Mouse (Mus musculus): ENCODE measurements at regions not wholly inside any gene's neighbourhood (a gene's known extent, or its start where the extent isn't known, plus 50 kb on each side); places are given as distances from the start of the nearest gene placed in this dataset.

DNA sequence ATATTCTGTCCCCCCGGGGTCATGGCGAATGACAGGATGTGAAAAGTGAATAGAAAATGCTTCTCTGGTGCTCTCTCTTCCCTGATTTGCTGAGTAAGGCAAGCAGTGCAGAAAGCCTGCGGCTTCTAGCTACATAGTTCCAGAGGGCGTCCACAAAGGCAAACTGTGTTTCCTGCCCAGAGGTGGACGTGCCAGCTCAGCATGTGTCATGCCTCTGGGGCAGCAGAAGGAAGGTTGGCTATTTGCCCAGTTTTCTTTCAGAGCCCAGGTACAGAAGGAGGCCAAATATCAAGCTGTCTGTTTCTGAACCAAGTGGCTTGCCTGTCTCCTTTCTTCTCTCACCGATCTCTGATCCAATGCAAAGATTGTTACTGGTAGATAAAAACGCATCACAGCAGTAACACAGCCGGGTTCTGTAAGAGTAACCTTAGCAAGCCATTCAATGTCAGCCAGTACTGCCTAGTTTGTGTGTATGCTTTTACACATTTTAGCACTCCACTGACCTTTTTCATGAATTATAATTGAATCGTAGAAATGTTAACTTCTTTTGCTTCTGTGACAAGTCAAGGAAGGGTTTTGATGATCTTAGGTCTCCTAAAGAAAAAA lies 223.3 kb upstream of the Impg1 start:
- in situ Hi-C loops (cut with MboI, MseI) = no loop called here

DNA sequence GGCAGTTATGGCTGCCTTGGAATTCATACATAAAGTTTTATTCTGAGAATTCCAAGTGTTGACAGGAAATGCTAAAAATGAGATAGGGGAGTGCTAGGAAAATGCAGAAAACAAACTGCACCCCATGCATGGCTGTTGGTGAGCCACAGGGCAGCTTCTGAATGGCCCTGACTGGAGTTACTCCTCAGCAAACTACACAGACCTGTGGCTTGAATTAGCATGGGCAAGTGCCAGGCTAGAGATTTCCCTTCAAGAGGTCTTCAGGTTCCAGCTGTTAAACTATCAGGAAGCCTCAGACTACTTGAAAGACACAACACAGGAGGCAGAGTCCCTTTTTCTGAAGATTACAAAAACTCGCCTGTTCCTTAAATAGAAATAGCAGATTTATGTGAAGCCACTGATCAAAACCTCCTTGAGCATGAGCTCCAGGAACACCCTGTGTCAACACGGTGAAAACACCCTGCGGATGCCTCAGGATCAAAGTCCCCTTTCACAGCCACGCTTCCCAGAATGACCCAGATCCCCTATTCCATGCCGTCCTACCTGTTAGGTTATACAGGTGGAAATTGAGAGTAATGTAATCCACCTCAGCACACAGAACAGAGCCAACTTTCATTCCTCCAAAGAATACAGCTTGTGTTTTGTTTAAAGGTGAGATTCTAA lies 217.9 kb upstream of the Impg1 start:
- in situ Hi-C loops (cut with MboI, MseI) = no loop called here

DNA sequence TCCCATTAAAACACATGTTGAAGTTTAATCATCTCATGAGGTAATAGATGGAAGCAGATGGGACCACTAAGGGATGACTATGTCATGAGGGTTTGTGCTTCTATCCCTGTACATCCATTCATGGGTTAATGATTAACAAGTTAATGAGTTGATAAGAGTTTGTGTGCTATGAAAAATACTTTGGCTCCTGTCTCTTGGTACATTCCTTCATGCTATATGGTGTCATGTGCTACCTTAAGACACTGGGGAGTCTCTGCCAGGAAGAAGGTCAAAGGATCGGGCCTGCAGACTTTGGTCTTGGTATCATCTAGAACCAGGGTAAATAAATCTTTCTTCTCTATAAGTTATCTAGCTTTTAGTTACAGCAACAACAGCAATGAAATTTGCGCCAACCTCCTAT lies 216.4 kb upstream of the Impg1 start:
- in situ Hi-C loops (cut with MboI, MseI) = no loop called here

DNA sequence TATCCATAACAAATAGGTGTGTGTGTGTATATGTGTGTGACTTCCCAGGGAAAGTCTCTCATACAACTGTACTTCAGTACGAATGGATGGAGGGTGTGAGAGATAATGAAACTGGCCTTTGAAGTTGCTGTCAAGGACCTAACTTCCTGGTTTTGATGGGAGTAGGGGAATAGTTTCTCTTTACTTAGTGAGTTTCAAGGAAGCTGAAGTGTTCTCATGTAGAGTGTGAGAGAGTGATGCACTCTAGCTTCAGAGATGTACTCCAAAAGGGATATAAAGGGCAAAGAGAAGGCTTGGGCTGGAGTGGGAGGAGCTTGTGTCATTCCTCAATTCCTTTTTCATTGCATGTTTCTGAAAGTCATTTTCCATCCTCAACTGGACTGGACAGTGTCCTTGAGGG lies 206.2 kb upstream of the Impg1 start:
- in situ Hi-C loops (cut with MboI, MseI) = no loop called here

DNA sequence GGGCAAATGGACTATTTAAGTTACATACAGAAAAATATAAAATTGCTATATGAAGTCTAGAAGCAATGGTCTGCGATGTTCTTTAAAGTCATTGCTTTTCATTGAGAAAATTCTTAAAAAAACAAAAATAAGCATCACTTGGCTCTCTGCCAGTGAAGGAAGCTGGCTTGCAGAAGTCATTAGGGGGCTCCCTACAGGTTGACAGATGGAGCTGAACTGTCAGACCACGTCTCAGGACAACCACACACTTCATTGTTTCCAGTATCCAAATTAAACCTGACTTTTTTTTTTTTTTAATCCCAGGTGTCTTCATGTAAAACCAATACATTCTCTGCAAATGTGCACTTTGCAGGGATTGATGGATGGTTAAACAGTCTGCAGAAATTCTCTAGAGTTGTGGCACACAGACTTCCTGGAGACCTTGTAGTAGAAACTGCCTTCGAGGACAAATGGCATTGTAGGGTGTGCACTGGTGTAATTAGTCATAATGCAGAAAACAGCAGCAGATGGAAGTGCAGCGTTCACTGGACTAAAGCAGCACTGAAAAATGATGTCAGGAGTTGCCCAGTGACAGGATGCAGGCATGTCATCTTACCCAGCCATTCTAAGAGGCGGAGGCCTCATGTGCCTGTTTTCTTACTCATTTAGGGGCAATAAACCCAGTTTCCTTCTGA lies 203.4 kb upstream of the Impg1 start:
- in situ Hi-C loops (cut with MboI, MseI) = no loop called here

DNA sequence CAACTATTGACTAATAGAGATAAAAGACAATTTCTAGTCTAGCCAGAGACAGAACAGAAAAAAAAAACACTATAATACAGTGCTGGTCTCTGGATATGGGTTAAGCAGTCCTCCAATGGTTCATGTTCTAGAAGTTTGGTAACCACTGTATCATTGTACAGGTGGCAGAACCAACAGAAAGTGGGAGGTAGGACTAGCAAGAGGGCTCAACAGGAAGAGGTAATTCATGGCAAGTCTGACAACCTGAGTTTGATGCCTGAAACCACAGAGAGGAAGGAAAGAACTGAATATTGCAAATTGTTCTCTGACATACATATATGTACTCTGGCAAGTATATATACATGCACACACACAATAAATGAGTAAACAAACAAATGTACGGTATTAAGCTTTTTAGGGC lies 193.5 kb upstream of the Impg1 start:
- in situ Hi-C loops (cut with MboI, MseI) = no loop called here

DNA sequence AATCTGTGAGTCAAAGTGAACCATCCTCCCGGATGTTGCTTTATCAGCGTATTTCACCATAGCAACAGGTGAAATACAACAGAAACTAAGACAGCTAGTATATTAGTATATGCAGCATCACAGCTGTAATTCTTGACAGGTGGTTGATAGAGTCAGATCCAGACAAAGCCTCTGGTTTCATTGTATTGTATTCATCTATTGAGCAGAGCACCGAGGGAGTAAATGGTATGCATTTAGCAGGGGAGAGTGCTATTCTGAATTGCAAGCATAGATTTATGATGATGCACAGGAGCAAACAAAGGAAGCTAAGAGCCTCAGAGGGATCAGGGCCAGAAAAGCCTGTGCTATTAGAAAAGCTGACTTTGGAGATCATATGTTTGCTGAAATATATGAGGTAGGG lies 149.8 kb upstream of the Impg1 start:
- in situ Hi-C loops (cut with MboI, MseI) = no loop called here

DNA sequence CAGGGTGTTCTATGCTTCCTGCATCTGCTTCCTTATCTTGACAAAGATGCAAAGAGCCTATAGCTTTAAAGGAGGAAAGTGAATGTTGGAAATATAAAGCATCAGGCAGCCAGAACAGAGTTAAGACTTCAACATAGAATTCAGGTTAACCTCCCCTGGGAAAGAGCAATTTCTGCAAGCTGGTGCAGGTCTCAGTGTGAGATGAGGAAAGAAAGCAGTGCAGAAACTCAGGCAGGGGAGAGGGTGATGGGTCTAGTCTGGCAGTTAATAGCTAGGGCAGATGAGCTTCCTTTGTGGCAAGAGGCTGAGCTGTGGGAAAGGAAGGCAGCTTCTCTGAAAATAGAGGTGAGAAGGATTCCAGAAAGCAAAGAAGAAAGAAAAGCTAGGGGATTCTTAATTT lies 134.7 kb upstream of the Impg1 start:
- in situ Hi-C loops (cut with MboI, MseI) = no loop called here

DNA sequence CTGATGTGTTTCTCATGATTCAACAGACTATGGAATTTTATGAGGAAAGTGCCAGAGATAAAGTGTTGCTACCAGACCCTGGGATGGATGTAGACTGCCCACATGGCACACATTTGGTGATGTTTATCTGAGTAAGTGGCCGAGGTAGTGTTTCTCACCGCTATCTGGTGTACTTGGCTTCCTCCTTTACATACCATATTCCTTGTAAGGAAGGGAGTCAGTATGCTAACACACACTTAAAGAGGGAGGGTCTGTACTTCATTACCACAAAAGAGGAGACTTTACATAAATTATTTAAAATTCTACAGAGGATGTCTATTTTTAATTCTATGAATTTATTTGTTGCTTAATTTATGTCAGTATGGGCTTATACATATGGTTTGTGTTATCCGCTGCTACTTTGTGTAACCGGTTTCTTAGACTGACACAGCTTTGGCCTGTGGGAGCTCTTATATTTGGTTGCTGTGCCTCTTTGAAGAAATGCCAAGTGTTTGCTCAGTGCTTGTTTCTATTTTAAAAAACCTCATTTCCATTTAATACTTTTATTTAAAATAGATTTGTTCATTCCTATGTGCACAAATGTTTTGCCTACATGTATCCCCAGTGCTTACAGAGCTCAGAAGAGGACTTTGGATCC lies 100.2 kb upstream of the Impg1 start:
- in situ Hi-C loops (cut with MboI, MseI) = no loop called here

DNA sequence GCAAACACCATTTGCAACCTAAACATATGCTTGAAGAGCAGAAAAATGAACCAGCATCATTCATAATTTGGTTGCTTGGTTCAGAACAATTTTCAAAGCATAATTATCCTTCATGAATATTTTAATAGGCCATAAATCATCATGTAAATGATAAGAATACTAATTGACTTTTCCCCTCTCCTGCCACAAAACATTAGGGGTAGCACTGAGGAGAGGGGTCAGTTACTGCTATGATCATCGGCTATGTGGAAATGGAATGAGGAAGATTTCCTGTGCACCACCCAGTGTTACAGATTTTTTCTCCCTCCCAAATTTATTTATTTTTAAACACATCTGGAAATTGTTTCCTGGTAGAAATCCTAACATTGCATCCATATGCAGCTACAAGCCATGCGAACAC lies 98.4 kb upstream of the Impg1 start:
- in situ Hi-C loops (cut with MboI, MseI) = no loop called here

DNA sequence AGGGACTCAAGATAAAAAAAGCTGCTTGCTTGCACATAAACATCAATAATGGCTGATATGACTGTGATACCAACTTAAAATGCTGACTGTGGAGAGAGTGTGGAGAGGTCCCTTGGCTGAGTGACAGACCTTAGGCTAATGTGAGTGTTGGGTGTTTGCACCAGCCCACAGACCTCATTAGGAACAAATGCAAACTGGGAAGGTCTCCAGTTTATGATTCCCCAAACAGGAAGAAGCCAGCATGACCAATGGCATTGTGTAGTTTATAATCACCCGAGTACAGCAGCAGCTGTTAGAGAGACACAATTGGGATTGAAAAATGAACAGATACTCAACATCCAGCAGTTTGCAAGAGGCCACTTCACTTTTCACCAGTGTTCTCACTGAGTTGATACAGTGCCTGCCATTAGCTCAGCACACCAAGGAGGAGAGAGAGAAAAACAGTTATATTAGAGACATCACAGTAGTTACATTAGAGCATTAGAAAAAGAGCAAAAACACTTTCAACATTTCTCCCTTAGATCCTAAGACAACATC lies 90.3 kb upstream of the Impg1 start:
- in situ Hi-C loops (cut with MboI, MseI) = no loop called here

Measured in T-helper 2 cell (primary cell).